Mouse (Mus musculus): ENCODE measurements around the gene Cmpk1.

GRCm38 (mm10) chr4:114947852-114948481 is 39.1 kb downstream of the Cmpk1 start:
- TF ChIP-seq CTCF (IDR thresholded peaks at IDR 0.05; ENCODE audit: borderline replicate concordance, insufficient read depth, low read depth, low read length) (no peak), POLR2A (IDR thresholded peaks at IDR 0.05; ENCODE audit: borderline replicate concordance, insufficient read depth, low read length) (no peak)
